Mouse (Mus musculus): ENCODE data around the gene Hmgn3. TPM values are rescaled to one million over a fixed set of nuclear protein-coding genes. Genes with fewer than 3 reads are reported as not detected.
A peak's percentile ranks its signal among the peaks of the same experiment; 100 is the strongest.

The Hmgn3 gene
- polyA plus RNA-seq, 1 experiment from 2014 or later, result 107 TPM

DNA sequence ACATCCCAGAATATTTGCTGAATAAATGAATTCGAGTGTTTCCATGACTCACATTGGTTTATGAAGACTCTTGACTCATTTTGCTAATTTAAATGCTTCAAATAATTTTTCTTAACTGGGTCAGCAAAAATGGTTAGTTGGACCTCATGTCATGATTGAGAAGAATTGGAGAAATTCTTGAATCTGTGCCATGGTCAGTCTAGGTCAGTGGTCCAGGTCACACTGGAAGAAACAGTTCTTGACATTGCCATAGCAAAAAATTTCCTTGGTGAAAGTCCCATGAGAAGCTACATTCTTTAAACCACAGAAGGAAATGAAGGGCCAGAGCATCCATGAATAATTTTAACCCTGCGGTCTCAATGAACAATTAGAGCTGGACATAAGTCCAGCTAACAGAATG lies 30.8 kb downstream of the Hmgn3 start:
- Histone ChIP-seq H3K9ac (no peak overlapping the region), H3K27ac (replicated peaks) (no peak overlapping the region), H3K36me3 (no peaks in the 10 kb centered on the region), H3K4me2 (no peak overlapping the region), H3K9me3 (no peaks in the 10 kb centered on the region), H3K27me3 (replicated peaks) (no peaks in the 10 kb centered on the region), H3K4me3 (no peak overlapping the region), H3K4me1 (peaks cover 16% of the 10 kb centered on the region)
- ATAC-seq (ENCODE audit: extremely low read depth, insufficient number of reproducible peaks, low FRiP score, low TSS enrichment), result no peak
- 78% methylated on average over 2 of the region's 2 CpGs for WGBS

DNA sequence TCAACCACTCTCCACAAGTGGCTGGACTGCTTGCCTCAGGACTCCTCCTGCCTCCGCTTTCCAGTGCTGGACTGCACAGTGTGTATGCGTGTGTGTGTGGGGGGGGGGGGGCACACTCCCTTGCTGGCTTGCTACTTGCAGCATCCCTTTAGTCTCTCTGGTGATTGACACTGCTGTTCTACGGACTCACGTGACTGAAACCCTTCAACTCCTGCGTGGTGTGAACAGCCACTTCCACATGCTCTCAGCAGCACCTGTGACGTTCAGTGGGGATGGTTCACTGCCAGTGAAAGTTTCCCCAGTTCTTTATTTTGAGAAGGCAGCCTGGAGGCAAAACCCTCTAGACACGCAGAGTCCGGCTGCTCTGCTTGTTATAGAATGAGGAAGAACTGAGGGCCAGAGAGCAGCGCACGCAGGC lies 32.7 kb downstream of the Hmgn3 start:
- no peak overlapping the region for H3K27ac ChIP-seq (replicated peaks)
- H3K36me3 ChIP-seq, result no peaks in the 10 kb centered on the region
- WGBS, result 51% methylated on average over 10 of the region's 10 CpGs
- ATAC-seq (ENCODE audit: extremely low read depth, insufficient number of reproducible peaks, low FRiP score, low TSS enrichment), result no peak; the same call in 1 of the 2 replicates
- peaks cover 16% of the 10 kb centered on the region for H3K4me1 ChIP-seq
- H3K9ac ChIP-seq, result no peak overlapping the region
- H3K9me3 ChIP-seq, result no peaks in the 10 kb centered on the region
- no peaks in the 10 kb centered on the region for H3K27me3 ChIP-seq (replicated peaks)
- H3K4me2 ChIP-seq, result peak overlapping the region; percentile 1
- H3K4me3 ChIP-seq, result no peak overlapping the region

DNA sequence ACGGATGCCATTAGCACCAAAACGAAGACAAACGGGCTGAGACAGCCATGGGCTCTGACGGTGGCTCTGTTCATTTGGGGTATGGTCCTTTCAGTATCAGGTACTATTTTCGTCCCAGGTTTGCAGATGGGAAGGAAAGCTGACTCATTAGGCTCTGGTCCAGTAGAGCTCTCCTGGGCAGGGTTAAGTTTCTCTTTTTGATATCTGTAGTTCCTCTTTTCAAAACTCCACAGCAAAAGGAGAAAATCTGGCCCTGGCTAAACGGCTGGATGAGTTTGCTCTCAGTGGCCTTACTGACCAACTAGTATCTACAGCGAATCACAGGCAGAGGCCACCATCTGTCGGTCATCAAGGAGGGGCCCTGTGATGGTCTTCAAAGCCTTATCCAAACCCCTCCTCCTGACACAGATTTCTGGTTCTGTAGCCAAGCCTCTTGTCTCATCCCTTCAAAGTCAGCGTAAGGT lies 34.1 kb downstream of the Hmgn3 start:
- Histone ChIP-seq H3K4me2 (no peak overlapping the region), H3K9ac (no peak overlapping the region), H3K27ac (replicated peaks) (no peak overlapping the region), H3K9me3 (no peaks in the 10 kb centered on the region), H3K4me3 (no peak overlapping the region), H3K4me1 (peaks cover 19% of the 10 kb centered on the region), H3K27me3 (replicated peaks) (no peaks in the 10 kb centered on the region), H3K36me3 (no peaks in the 10 kb centered on the region)
- WGBS, result 53% methylated on average over 9 of the region's 9 CpGs
- ATAC-seq (ENCODE audit: extremely low read depth, insufficient number of reproducible peaks, low FRiP score, low TSS enrichment), result no peak

DNA sequence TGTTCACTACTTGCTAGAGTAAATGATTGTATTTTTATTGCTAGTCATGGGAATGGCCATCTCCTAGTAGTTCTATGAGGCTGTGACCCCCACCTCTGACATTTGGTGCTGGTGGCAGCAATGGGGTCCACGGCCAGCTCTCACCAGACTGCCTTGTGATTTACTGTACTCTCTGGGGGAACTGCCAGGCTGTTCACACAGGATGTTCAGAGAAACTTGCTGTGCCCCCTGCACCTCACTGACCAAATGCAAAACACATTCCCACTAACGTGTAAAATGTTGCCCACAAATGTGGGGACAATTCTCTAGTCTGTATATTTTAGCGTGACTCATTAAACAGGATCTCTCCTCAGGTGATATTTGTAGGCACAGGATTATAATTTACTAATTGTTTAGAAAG lies 34.7 kb downstream of the Hmgn3 start:
- no peak for ATAC-seq (ENCODE audit: extremely low read depth, insufficient number of reproducible peaks, low FRiP score, low TSS enrichment)
- no peaks in the 10 kb centered on the region for H3K36me3 ChIP-seq
- no peak overlapping the region for H3K4me2 ChIP-seq
- no peak overlapping the region for H3K9ac ChIP-seq
- peaks cover 19% of the 10 kb centered on the region for H3K4me1 ChIP-seq
- no peak overlapping the region for H3K4me3 ChIP-seq
- WGBS, result 83% methylated on average over 3 of the region's 3 CpGs
- H3K27me3 ChIP-seq (replicated peaks), result no peaks in the 10 kb centered on the region
- no peak overlapping the region for H3K27ac ChIP-seq (replicated peaks)
- no peaks in the 10 kb centered on the region for H3K9me3 ChIP-seq

DNA sequence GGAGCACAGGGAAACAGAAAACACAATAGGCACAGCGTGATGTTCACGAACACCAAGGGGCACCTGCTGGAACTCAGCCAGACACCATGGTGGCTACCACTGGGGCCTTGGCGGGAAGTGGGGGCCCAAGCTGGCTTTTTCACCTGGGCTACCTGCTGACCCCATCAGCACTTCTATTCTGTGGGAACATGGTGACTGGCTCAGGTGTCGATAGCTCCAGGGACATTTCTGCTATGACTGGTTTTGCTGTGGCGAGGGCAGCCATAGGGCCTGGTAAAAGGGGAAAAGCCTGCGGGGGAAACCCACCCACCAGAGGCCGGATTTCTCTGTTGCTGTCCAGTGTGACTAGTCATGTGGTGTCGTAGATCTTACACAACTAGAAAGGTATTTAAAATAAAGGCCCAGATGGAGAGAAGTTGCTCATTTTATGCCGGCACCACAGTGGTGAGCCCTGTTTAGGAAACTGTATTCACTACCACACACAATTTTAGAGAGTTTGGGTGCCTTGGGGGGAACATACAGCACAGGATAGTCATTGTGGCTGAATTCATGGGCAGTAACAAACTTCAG lies 35.3 kb downstream of the Hmgn3 start:
- no peak overlapping the region for H3K9ac ChIP-seq
- H3K4me1 ChIP-seq, result peaks cover 19% of the 10 kb centered on the region
- H3K9me3 ChIP-seq, result no peaks in the 10 kb centered on the region
- H3K27ac ChIP-seq (replicated peaks), result no peak overlapping the region
- H3K4me2 ChIP-seq, result no peak overlapping the region
- no peak overlapping the region for H3K4me3 ChIP-seq
- WGBS, result 78% methylated on average over 9 of the region's 9 CpGs
- H3K36me3 ChIP-seq, result no peaks in the 10 kb centered on the region
- H3K27me3 ChIP-seq (replicated peaks), result no peaks in the 10 kb centered on the region
- ATAC-seq (ENCODE audit: extremely low read depth, insufficient number of reproducible peaks, low FRiP score, low TSS enrichment), result no peak

DNA sequence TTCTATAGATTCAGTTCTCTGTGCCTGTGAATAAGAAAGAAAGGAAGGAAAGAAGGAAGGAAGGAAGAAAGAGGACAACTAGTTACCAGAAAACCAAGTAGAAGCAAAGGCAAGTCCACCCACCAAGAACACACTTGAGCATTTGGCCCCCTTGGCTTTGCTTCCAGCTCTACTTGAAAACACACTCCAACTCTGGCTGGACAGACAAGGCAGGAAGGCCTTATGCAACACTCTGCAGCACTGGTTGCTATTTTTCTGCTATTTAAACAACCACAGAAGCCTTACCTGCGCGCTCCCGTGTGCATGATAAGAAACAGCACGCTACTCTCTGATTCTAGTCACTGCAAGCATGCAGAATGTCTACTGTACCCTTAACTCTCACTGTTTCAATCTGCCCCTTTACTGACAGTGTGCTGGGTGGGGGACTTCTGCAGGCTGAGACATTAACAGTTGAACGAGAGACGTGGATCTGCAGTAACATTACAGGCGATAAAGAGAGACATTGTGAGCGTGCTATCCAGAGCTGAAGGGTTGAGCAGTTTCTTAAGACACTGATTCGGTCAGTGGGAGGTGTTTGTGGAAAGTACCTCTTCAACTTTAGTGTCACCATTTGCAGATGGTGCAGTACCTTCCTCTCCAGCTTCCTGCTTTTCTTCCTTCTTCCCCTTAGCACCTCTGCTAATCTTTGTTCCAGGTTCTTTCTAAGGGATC lies 35.9 kb downstream of the Hmgn3 start:
- Histone ChIP-seq H3K4me1 (peaks cover 19% of the 10 kb centered on the region), H3K4me3 (no peak overlapping the region), H3K27me3 (replicated peaks) (no peaks in the 10 kb centered on the region), H3K27ac (replicated peaks) (no peak overlapping the region), H3K36me3 (no peaks in the 10 kb centered on the region), H3K9me3 (no peaks in the 10 kb centered on the region), H3K4me2 (no peak overlapping the region), H3K9ac (no peak overlapping the region)
- ATAC-seq (ENCODE audit: extremely low read depth, insufficient number of reproducible peaks, low FRiP score, low TSS enrichment), result no peak
- WGBS, result 77% methylated on average over 9 of the region's 9 CpGs

DNA sequence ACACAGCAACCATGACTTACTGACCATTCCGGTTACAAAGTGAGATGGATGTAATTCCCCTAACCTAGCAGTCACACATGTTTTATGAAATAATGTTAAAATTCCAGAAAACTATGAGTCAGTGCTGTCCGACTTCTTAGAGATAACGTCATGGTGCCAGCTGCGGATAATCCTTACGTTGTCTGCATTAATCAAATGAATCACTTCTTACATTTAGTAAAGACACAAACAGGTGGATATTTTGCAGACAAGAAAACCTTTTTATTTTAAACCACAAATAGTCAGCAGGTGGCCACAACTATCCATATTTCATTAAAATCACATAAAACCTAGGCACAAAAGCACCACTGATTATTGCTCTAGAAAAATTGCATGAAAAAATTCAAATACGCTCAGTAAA lies 36.8 kb downstream of the Hmgn3 start:
- no peaks in the 10 kb centered on the region for H3K9me3 ChIP-seq
- H3K4me1 ChIP-seq, result peaks cover 19% of the 10 kb centered on the region
- ATAC-seq (ENCODE audit: extremely low read depth, insufficient number of reproducible peaks, low FRiP score, low TSS enrichment), result no peak
- no peaks in the 10 kb centered on the region for H3K36me3 ChIP-seq
- H3K4me2 ChIP-seq, result no peak overlapping the region
- no peak overlapping the region for H3K27ac ChIP-seq (replicated peaks)
- no peak overlapping the region for H3K4me3 ChIP-seq
- WGBS, result 83% methylated on average over 6 of the region's 6 CpGs
- H3K9ac ChIP-seq, result no peak overlapping the region
- no peaks in the 10 kb centered on the region for H3K27me3 ChIP-seq (replicated peaks)

DNA sequence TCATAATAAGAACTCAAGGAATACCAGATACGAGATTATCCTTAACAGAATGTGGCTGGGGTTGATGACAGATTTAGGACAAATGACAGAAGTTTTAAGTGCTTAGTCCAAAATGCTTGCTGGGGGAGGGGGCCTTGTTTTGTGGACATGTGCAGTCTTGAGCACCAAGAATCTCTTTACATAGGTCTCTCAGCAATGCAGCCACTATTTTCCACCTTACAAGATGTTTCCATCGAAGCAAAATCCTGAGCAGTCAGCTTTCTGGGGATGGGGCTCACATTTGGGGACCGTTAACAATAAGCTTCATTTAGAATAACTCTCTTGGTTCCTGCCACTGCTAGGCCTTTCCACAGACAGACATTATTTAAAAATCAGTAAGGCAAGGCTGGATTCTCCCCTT lies 37.7 kb downstream of the Hmgn3 start:
- Histone ChIP-seq H3K27ac (replicated peaks) (no peak overlapping the region), H3K27me3 (replicated peaks) (no peaks in the 10 kb centered on the region), H3K4me1 (peaks cover 14% of the 10 kb centered on the region), H3K9me3 (no peaks in the 10 kb centered on the region), H3K4me2 (no peak overlapping the region), H3K4me3 (no peak overlapping the region), H3K36me3 (no peaks in the 10 kb centered on the region), H3K9ac (no peak overlapping the region)
- no peak for ATAC-seq (ENCODE audit: extremely low read depth, insufficient number of reproducible peaks, low FRiP score, low TSS enrichment)
- WGBS, result 69% methylated on average over 3 of the region's 3 CpGs

DNA sequence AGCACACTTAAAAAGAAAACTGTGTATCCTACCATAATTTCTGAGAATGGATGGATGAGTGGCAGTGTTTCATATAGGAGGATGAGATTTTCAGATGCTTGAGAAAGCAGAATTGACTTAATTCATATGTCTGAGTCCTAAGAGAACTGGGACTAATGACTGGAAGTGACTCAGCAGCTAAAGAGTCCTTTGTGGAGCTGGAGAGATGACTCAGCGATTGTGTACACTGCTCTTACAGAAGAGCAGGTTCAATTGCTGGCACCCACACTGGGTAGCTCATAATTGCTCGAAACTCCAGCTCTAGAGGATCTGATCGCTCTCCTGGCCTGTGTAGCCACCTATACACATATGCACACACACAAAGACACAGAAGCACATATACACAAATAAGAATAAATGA lies 42.7 kb downstream of the Hmgn3 start:
- no peaks in the 10 kb centered on the region for H3K27me3 ChIP-seq (replicated peaks)
- H3K27ac ChIP-seq (replicated peaks), result no peak overlapping the region
- no peaks in the 10 kb centered on the region for H3K9me3 ChIP-seq
- WGBS, result 74% methylated on average over 3 of the region's 3 CpGs
- no peak overlapping the region for H3K9ac ChIP-seq
- H3K36me3 ChIP-seq, result no peaks in the 10 kb centered on the region
- no peak for ATAC-seq (ENCODE audit: extremely low read depth, insufficient number of reproducible peaks, low FRiP score, low TSS enrichment)
- no peak overlapping the region for H3K4me2 ChIP-seq
- peaks cover 3% of the 10 kb centered on the region; the same call in 1 of the 2 replicates for H3K4me1 ChIP-seq
- H3K4me3 ChIP-seq, result no peak overlapping the region

DNA sequence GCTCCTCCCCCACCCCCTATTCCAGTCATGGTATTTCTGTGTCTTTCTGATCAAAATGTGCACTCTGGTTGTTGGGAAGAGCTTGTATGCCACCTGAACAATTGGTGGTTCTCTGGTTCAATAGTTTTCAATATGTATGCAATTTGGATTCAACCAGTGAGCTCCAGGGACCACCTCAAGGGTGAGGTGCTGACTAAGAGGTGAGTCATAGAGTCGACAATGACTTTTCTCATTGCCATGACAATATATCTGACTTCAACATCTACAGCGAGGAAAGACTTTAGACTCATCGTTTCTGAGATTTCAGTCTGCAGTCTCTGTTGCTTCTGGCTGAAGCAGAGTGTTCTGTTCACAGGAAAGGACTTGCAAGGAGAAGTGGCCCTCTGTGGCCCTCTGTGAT lies 44.8 kb downstream of the Hmgn3 start:
- no peak overlapping the region for H3K4me3 ChIP-seq
- ATAC-seq (ENCODE audit: extremely low read depth, insufficient number of reproducible peaks, low FRiP score, low TSS enrichment), result no peak
- no peaks in the 10 kb centered on the region for H3K9me3 ChIP-seq
- H3K4me2 ChIP-seq, result no peak overlapping the region
- H3K4me1 ChIP-seq, result no peaks in the 10 kb centered on the region
- H3K36me3 ChIP-seq, result no peaks in the 10 kb centered on the region
- H3K9ac ChIP-seq, result no peak overlapping the region
- H3K27ac ChIP-seq (replicated peaks), result no peak overlapping the region
- WGBS, result 77% methylated on average over 3 of the region's 3 CpGs
- H3K27me3 ChIP-seq (replicated peaks), result no peaks in the 10 kb centered on the region

DNA sequence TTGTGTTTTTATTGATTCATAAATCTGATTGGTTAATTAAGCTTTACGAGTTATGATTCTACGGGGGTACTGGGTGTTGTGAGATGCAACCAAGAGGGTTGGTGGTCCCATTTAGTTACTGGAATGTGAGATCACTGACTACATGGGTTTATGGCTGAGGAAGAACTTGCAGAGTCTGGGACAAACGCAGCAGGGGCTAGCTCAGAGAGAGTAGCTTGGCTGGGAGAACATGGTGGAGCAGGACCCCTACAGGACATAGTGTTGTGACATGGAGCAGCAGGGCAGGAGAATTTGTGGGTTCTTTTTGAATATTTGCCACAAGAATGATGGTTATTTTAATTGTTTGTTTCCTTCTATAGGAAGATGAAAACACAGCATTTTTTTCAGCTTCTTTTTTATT lies 45.7 kb downstream of the Hmgn3 start:
- Histone ChIP-seq H3K36me3 (no peaks in the 10 kb centered on the region), H3K4me1 (no peaks in the 10 kb centered on the region), H3K27ac (replicated peaks) (no peak overlapping the region), H3K9me3 (no peaks in the 10 kb centered on the region), H3K9ac (no peak overlapping the region), H3K4me2 (no peak overlapping the region), H3K27me3 (replicated peaks) (no peaks in the 10 kb centered on the region), H3K4me3 (no peak overlapping the region)
- ATAC-seq (ENCODE audit: extremely low read depth, insufficient number of reproducible peaks, low FRiP score, low TSS enrichment), result no peak
- WGBS, result 79% methylated on average over 3 of the region's 3 CpGs

DNA sequence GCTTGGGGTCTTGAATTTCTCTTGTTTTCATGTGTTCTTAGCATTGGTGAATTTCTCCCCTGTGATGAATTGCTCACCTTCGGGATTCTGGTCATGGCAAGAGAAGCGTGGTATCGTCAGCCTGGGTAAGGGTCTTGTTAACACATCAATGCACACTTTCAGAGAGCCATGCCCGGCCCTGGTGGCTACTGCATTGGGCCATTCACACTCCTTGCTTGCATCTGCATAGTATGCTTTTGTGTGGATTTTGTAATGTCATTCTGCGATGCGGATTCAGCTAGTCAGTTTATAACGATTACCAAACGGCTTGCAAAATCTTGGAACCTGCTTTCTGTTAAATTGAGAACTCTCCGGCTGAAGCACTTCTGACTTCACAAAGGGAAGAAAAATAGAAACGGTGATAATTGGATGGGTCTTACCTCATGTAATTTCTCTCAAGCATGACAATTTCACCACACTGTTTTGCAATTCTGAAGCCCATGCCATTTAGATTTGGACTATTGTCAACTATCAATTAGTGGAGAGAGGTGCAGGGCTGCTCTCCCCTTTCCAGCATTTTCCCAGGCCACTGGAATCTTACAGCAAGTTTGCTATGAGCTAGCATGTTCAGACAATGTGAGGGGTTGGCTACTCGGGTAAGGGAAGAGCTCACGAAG lies 47.7 kb downstream of the Hmgn3 start:
- 75% methylated on average over 12 of the region's 12 CpGs for WGBS
- Histone ChIP-seq H3K36me3 (no peaks in the 10 kb centered on the region), H3K9me3 (no peaks in the 10 kb centered on the region), H3K27me3 (replicated peaks) (no peaks in the 10 kb centered on the region), H3K4me2 (no peak overlapping the region), H3K27ac (replicated peaks) (no peak overlapping the region), H3K4me3 (no peak overlapping the region), H3K9ac (no peak overlapping the region), H3K4me1 (no peaks in the 10 kb centered on the region)
- ATAC-seq (ENCODE audit: extremely low read depth, insufficient number of reproducible peaks, low FRiP score, low TSS enrichment), result no peak
